Mouse (Mus musculus) ovary, adult 18-20 months (tissue): ENCODE measurements around the gene Pafah2.

Experiments
- DNase-seq: peaks from one replicate; pipeline ENCODE4 v3.0.0; 2022; ENCODE audit warnings: low spot score, mixed read lengths

Pafah2 gene

DNA sequence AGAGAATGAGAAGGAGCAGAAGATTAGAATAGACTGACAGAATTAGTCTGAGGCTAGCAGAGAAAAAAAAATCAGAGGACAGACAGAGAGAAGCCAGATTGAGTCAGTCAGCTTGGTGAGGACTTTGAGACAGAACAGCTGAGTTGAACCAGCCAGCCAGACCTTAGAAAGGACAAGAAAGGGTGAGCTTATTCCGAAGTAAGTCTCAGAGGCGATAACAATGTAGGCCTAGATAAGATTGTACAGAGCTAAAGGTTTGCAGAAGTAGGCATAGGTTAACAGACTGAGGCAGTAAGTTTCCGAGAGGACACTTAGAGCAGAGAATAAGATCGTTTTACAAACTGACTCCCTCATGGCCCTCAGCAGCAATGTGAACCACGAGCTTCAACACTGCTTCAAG is 65.1 kb downstream of the Pafah2 start:
- no peak for DNase-seq

DNA sequence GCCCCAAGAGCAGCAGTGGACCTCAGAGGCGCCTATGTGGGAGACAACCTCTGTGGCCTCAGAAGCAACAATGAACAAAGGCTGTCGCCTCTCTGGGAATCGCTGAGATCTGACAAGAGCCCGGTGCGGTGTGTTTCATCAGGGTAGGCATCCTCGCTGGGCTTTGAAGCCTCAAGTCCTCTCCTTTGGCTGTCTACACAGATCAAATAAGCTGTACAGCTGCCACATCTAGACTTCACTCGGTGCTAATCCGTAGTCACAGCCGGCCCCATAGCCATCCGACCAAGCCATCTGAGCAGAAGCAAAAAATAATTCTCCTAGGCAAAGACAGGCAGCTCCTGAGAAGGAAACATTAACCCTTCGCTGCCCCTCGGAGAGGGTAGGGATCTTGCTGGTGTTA is 69.7 kb downstream of the Pafah2 start:
- DNase-seq: no peak

DNA sequence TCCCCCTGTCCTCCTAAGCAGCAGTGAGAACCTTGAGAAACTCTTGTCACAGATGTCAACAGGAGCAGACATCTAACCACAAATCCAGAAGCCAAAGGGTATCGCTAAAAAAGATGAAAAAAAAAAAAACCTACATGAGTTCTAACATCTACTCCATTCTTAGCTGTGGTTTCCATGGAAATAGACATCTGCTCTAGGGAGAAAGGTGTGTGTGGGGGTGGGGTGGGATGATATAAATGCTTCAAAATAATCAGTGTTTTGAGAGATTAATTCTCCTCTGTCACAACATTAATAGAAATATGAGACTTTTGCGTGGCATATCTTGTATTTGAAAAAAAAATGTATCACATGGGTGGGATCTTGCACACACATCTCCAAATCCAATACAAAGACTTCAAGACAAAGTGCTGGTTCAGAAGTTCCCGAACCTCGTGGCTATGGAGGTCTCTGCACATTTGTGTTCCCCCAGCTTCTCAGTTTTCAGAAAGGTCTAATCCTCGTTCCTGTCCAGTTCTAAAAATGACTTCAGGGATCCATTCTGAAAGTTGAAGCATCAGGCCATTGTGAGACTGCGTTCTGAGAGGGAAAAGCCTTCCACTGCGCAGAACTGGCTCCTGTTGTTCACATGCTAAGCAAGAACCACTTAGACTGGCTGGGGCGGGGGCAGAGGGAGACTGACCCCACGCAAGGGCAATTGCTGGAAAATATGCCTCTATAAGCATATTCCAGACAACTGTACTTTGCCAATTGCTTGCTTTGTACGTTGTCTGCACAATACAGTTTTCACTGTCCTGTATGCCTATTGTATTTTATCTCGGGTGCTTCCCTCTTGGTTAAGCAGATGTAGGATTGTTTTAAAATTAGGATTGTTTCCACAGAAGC is 70.5 kb downstream of the Pafah2 start:
- no peak for DNase-seq

DNA sequence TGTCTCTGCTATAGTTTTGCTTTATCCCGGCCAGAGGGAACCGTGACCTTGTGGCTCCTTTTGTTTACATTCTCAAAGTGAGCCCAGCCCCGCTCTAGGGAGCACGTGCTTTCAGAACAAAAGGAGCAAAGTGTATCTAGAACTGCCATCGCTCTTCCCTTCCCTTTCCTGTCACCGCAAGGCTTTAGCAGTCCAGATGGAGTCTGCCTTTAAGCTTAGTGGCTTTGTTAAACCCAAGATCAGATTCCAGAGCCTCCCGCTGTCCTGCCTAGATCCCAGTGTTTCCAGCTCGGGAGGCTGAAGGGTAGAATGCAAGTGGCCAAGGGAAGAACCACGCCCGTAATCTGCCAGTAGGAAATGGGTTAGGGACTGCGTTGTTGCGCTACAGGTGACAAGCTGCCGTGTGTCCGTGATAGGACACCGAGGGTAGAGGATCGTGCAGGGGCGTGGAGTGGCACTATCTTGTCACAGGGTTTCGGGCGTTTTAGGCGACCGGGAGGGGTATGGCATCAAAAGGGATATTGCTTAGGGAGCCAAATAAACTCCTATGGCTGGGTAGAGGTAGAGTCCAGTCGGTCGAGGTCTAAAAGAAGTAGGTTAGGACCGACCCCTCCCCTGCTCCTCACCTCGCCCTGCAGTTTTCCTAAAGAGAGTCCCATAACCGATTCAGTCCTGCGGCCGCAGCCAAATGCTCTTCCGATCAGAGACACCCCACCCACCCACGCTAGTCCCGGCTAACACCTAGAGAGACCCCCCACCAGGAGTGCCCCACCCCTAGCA is 71.5 kb downstream of the Pafah2 start:
- peak; percentile 48 for DNase-seq

DNA sequence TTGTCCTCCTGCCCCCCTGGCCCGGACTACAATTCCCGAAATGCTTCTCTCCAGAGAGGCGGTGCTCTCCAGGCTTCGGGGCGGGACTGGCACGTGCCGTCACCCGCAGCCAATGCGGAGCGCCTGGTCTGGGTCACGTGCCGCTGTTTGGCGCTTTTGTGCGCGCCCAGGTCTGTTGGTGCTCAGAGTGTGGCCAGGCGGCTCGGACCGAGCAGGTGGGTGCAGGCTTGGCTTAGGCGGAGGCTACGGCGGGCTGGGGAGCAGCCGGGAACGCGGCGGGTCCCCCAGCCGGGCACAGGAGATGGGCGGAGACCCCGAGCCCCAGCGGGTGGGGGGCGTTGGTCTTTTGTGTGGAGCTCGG is 72.1 kb downstream of the Pafah2 start, which contains the start of gene Stmn1:
Gene Stmn1 (plus strand): TSS at position 106 of the 361 bp plus-strand sequence.
- peak; percentile 94 for DNase-seq

DNA sequence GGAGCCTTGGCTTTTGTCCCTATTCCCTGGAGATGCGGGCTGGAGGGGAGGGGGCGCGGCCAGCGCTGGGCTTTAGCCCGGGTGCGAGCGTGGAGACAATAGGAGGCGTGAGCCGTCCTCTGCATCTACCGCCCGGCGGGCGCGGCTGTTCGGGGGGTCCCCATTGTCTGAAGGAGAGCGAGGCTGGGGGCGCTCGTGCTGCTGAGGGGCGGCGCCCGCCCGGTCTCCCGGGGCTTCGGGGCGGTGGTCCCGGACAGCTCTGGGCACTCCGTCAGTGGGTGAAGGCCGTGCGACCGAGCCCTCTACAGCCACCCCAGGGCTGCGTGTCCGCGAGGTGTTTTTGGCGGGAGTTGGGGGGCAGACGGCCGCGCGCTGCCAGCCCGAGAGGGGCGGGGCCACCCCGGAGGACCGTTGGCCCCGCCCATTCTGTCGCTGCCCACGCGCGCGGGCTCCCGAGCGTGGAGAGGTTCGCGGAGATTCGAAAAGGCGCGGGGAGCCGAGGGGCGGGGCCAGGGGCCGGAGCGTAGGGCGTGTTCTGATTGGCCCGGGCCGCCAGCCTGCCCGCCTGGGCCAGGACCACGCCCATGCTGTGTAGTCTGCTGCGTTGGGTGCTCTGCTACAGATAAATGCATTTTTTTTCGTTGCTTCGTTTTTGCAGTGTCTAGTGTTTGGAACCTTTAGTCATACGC is 72.6 kb downstream of the Pafah2 start:
- peak; percentile 89 for DNase-seq

DNA sequence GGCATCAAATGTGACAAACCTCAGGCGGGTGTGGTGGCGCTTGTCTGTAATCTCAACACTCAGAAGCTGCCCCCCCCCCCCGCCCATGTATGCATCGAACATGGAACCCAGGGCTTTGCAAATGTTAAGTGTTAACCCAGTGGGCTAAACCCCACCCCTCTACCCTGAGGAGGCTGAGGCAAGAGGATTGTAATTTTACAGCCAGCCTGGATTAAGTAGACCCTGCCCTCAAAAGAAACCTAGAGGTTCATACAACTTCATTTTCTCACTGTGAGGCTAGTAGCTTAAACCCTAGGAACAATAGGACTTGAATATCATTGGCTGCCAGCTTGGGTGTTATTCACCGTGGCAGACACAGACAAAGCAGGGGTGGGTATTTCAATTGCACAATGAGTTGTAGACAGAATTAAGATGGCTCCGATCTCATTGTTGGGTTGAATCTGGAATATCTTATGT is 73.2 kb downstream of the Pafah2 start:
- DNase-seq: no peak

DNA sequence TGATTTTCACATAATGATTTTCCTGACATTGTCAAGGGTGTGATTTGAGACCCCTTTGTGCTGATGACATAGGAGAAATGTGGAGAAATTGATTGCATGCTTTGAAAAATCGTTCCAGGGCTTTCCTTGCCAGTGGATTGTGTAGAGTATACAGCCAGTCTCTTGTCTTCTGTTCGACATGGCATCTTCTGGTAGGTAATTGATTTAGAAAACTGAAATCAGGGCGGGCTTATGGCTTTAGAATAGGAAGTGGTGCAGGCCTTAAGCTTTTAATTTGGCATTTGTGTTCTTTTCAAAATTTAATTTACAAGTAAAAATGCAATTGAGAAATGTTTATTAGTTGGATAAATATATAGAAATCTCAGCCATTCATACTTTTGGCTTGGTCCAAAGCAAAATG is 73.9 kb downstream of the Pafah2 start:
- DNase-seq: no peak

DNA sequence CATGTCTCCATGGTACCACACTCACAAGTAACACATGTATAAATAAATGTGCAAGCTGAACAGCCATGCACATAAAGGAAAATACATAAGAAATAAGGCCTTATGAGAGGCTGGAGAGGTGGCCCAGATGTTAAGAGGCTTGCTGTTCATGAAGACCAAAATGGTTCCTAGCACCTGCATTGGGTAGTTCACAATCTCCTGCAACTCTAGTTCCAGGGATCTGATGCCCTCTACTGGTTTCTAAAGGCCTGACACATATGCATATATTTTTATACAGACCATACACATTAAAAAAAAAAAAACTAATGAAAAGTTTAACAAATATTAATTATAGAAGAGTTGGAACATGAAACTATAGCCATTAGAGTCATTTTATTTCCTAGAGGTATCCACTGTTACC is 75.3 kb downstream of the Pafah2 start:
- no peak for DNase-seq

DNA sequence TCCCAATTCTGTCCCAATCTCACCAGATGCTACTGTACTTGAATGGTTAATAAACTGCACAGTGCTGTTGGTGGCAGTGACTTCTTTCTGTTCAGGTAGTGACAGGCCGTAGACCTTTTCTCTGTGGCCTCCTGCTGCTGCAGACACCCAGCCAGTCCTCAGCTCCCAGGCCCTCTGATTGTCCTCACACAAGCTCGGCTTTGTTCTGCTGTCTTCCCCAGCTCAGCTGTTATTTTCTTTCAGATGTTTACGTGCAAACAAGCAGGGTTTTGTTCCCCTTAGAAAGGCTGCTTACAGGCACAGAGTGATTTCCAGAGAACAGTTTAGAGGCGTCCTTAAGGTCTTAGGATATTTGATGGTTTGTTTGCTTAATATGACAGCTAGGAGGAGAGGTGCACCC is 77.6 kb downstream of the Pafah2 start:
- DNase-seq: no peak

DNA sequence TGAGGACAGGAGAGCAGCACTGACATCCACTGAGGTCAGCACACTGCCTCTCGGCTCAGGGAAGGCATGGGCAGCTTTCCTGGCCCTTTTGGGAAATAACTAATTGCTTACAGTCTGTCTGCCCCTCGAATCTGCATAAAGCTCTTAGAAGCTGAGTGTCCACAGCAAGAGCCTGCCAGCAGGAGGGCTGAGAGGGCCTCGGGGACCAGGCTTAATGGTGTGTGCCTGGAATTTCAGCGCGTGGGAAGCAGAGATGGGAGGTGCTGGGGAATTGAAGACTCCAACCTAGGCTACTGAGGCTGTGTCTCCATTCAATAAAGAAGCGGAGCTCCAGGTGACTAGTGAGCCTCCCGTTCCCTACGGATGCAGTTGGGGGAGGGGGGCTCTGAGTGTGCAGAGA is 78.1 kb downstream of the Pafah2 start:
- no peak for DNase-seq

DNA sequence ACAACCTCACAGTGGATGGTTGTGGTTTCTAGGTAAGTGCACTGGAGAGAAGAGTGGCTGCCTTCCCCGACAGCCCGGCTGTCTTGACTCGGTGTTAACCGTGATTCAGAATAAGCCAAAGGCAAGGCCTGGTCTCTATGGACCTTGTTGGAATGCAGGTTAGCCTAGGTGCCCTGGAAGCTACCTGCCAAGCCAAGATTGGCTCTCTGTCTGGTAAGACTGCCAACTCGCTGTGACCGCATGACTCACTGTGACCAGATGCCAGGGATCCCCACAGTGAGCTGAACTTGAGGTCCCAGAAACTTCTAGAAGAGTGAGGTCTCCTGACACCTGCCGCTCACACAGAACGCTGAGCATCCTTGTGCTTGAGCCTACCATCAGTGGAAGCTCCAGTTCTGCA is 80.8 kb downstream of the Pafah2 start:
- DNase-seq: no peak
